Mouse (Mus musculus): ENCODE results near the gene Ubxn7. TPM values are rescaled to one million over a fixed set of nuclear protein-coding genes. Genes with fewer than 3 reads are reported as not detected.

Gene Ubxn7
- polyA plus RNA-seq, 1 experiment = not detected

DNA sequence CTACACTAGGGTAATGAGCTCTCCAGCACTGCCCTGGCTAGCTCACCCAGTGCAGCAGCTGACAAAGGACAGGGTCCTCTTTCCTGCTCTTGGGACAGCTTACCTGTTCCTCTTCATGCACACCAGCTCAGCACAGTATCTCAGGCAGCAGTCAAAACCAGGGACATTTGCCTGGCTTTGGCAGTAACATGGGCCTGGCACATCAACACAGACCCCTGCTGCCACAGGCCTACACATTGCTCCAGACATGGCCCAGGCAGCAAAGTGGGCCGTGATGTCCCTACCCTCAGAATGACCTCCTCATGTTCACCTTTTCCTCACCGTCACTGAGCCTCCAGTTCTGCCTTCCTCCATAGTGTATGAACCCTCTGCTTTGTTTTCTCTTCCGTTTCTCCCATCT lies 18.7 kb downstream of the Ubxn7 start:
- WGBS = 85% methylated on average over 3 of the region's 3 CpGs
- Histone ChIP-seq H3K4me1 (ENCODE audit: control insufficient read depth, insufficient read depth, low read length) (peaks cover 4% of the 10 kb centered on the region; the same call in 1 of the 2 replicates), H3K4me3 (ENCODE audit: insufficient read depth, low read depth, low read length) (no peak overlapping the region)

GRCm38 (mm10) chr16:32363530-32363929 lies 31.5 kb downstream of the Ubxn7 start:
- WGBS = 79% methylated on average over 2 of the region's 2 CpGs
- TF ChIP-seq POLR2A (IDR thresholded peaks at IDR 0.05; ENCODE audit: insufficient read depth, low read depth, low read length) (no peak), CTCF (IDR thresholded peaks at IDR 0.05; ENCODE audit: insufficient read depth, low read depth, low read length) (no peak)
- no peaks in the 10 kb centered on the region for H3K4me1 ChIP-seq (ENCODE audit: control insufficient read depth, insufficient read depth, low read length)

More for the DNA sequence above, 18.7 kb downstream of the Ubxn7 start:
- no peak overlapping the region for H3K27ac ChIP-seq (ENCODE audit: insufficient read depth, low read depth, low read length)
- no peak for TF ChIP-seq POLR2A (IDR thresholded peaks at IDR 0.05; ENCODE audit: insufficient read depth, low read depth, low read length)
- TF ChIP-seq CTCF (IDR thresholded peaks at IDR 0.05; ENCODE audit: insufficient read depth, low read depth, low read length) = no peak

GRCm38 (mm10) chr16:32371351-32371750 lies 39.3 kb downstream of the Ubxn7 start:
- no peak for TF ChIP-seq POLR2A (IDR thresholded peaks at IDR 0.05; ENCODE audit: insufficient read depth, low read depth, low read length)
- TF ChIP-seq CTCF (IDR thresholded peaks at IDR 0.05; ENCODE audit: insufficient read depth, low read depth, low read length) = no peak
- Histone ChIP-seq H3K4me1 (ENCODE audit: control insufficient read depth, insufficient read depth, low read length) (no peaks in the 10 kb centered on the region), H3K4me3 (ENCODE audit: insufficient read depth, low read depth, low read length) (no peak overlapping the region), H3K27ac (ENCODE audit: insufficient read depth, low read depth, low read length) (no peak overlapping the region)
- 90% methylated on average over 4 of the region's 4 CpGs for WGBS

More at GRCm38 (mm10) chr16:32363530-32363929, 31.5 kb downstream of the Ubxn7 start:
- no peak overlapping the region for H3K27ac ChIP-seq (ENCODE audit: insufficient read depth, low read depth, low read length)
- no peak overlapping the region for H3K4me3 ChIP-seq (ENCODE audit: insufficient read depth, low read depth, low read length)

- TF ChIP-seq POLR2A (IDR thresholded peaks at IDR 0.05; ENCODE audit: insufficient read depth, low read depth, low read length) (no peak), CTCF (IDR thresholded peaks at IDR 0.05; ENCODE audit: insufficient read depth, low read depth, low read length) (no peak)
- Histone ChIP-seq H3K27ac (ENCODE audit: insufficient read depth, low read depth, low read length) (no peak overlapping the region), H3K4me1 (ENCODE audit: control insufficient read depth, insufficient read depth, low read length) (no peaks in the 10 kb centered on the region), H3K4me3 (ENCODE audit: insufficient read depth, low read depth, low read length) (no peak overlapping the region)
- WGBS = 99% methylated on average over 2 of the region's 2 CpGs
Observed at GRCm38 (mm10) chr16:32379575-32379974, 47.5 kb downstream of the Ubxn7 start.

DNA sequence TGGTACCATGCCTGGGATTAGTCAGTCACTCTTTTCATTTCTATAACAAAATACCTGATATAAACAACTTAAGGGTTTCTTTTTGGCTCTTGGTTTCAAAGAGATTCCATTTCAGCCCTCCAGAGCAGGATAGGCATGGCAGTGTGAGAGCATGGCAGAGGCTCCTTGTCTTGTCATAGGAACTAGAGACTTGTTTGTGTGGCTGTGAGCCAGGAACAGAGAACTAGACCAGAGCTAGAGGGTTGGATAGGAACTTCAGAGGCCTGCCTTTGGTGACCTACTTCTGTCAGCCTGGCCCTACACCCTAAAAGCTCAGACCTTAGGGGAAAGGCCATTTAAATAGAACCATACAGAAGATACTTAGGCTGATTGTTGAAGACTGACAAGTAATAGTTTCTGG lies 50.8 kb downstream of the Ubxn7 start:
- TF ChIP-seq CTCF (IDR thresholded peaks at IDR 0.05; ENCODE audit: insufficient read depth, low read depth, low read length) (no peak), POLR2A (IDR thresholded peaks at IDR 0.05; ENCODE audit: insufficient read depth, low read depth, low read length) (no peak)

GRCm38 (mm10) chr16:32384885-32385284 lies 52.8 kb downstream of the Ubxn7 start:
- H3K4me3 ChIP-seq (ENCODE audit: insufficient read depth, low read depth, low read length) = no peak overlapping the region

More for the DNA sequence above, 50.8 kb downstream of the Ubxn7 start:
- Histone ChIP-seq H3K4me3 (ENCODE audit: insufficient read depth, low read depth, low read length) (no peak overlapping the region), H3K4me1 (ENCODE audit: control insufficient read depth, insufficient read depth, low read length) (no peaks in the 10 kb centered on the region), H3K27ac (ENCODE audit: insufficient read depth, low read depth, low read length) (no peak overlapping the region)

GRCm38 (mm10) chr16:32386826-32387225 lies 54.8 kb downstream of the Ubxn7 start:
- Histone ChIP-seq H3K4me1 (ENCODE audit: control insufficient read depth, insufficient read depth, low read length) (no peaks in the 10 kb centered on the region), H3K27ac (ENCODE audit: insufficient read depth, low read depth, low read length) (no peak overlapping the region), H3K4me3 (ENCODE audit: insufficient read depth, low read depth, low read length) (no peak overlapping the region)
- no peak for TF ChIP-seq CTCF (IDR thresholded peaks at IDR 0.05; ENCODE audit: insufficient read depth, low read depth, low read length)
- TF ChIP-seq POLR2A (IDR thresholded peaks at IDR 0.05; ENCODE audit: insufficient read depth, low read depth, low read length) = no peak
- WGBS = 80% methylated on average over 3 of the region's 3 CpGs

More at GRCm38 (mm10) chr16:32384885-32385284, 52.8 kb downstream of the Ubxn7 start:
- H3K4me1 ChIP-seq (ENCODE audit: control insufficient read depth, insufficient read depth, low read length) = no peaks in the 10 kb centered on the region
- H3K27ac ChIP-seq (ENCODE audit: insufficient read depth, low read depth, low read length) = no peak overlapping the region
- 88% methylated on average over 2 of the region's 2 CpGs for WGBS
- no peak for TF ChIP-seq CTCF (IDR thresholded peaks at IDR 0.05; ENCODE audit: insufficient read depth, low read depth, low read length)
- no peak for TF ChIP-seq POLR2A (IDR thresholded peaks at IDR 0.05; ENCODE audit: insufficient read depth, low read depth, low read length)

GRCm38 (mm10) chr16:32389049-32389448 lies 57.0 kb downstream of the Ubxn7 start:
- Histone ChIP-seq H3K4me1 (ENCODE audit: control insufficient read depth, insufficient read depth, low read length) (no peaks in the 10 kb centered on the region), H3K27ac (ENCODE audit: insufficient read depth, low read depth, low read length) (no peak overlapping the region), H3K4me3 (ENCODE audit: insufficient read depth, low read depth, low read length) (no peak overlapping the region)
- TF ChIP-seq POLR2A (IDR thresholded peaks at IDR 0.05; ENCODE audit: insufficient read depth, low read depth, low read length) (no peak), CTCF (IDR thresholded peaks at IDR 0.05; ENCODE audit: insufficient read depth, low read depth, low read length) (no peak)

DNA sequence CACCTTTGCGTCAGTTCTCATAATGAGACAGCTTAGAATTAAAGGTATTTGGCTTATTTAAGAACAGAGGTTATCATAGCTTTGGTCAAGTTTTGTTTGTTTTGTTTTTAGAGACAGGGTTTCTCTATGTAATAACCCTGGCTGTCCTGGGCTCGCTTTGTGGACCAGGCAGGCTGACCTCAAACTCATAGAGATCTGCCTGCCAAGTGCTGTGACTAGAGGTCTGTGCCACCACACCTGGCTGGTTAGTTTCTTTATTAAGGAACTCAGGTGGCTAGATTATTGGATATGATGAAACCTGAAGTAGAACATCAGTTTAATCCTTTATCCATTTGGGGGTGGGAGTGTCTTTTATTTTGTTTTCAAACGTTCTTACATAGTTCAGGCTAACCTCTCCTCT lies 57.8 kb downstream of the Ubxn7 start:
- Histone ChIP-seq H3K27ac (ENCODE audit: insufficient read depth, low read depth, low read length) (no peak overlapping the region), H3K4me3 (ENCODE audit: insufficient read depth, low read depth, low read length) (no peak overlapping the region), H3K4me1 (ENCODE audit: control insufficient read depth, insufficient read depth, low read length) (no peaks in the 10 kb centered on the region)
- 94% methylated on average over 3 of the region's 3 CpGs for WGBS
- no peak for TF ChIP-seq POLR2A (IDR thresholded peaks at IDR 0.05; ENCODE audit: insufficient read depth, low read depth, low read length)
- TF ChIP-seq CTCF (IDR thresholded peaks at IDR 0.05; ENCODE audit: insufficient read depth, low read depth, low read length) = no peak

- 80% methylated on average over 3 of the region's 3 CpGs for WGBS
Observed at GRCm38 (mm10) chr16:32390882-32391281, 58.8 kb downstream of the Ubxn7 start.

More at GRCm38 (mm10) chr16:32390882-32391281, 58.8 kb downstream of the Ubxn7 start:
- Histone ChIP-seq H3K27ac (ENCODE audit: insufficient read depth, low read depth, low read length) (no peak overlapping the region), H3K4me1 (ENCODE audit: control insufficient read depth, insufficient read depth, low read length) (no peaks in the 10 kb centered on the region), H3K4me3 (ENCODE audit: insufficient read depth, low read depth, low read length) (no peak overlapping the region)
- no peak for TF ChIP-seq POLR2A (IDR thresholded peaks at IDR 0.05; ENCODE audit: insufficient read depth, low read depth, low read length)
